Mouse (Mus musculus): ENCODE measurements around the gene Mcm2. TPM values are rescaled to one million over a fixed set of nuclear protein-coding genes. Genes with fewer than 3 reads are reported as not detected.
A peak's percentile ranks its signal among the peaks of the same experiment; 100 is the strongest.

Mcm2 gene
- total RNA-seq, 2 experiments from 2014 or later: 5.5 to 6.6 TPM

- peak; percentile 89 to 96 for DNase-seq (ENCODE audit: extremely low spot score in 1 of 2, low spot score in 1 of 2)
These were observed 29.0 kb upstream of the Mcm2 start for GRCm38 (mm10) chr6:88927595-88927994.

GRCm38 (mm10) chr6:88926870-88927269 is 28.3 kb upstream of the Mcm2 start:
- DNase-seq (ENCODE audit: extremely low spot score in 1 of 2, low spot score in 1 of 2): no peak

GRCm38 (mm10) chr6:88925640-88926205 is 27.1 kb upstream of the Mcm2 start:
- DNase-seq (ENCODE audit: extremely low spot score in 1 of 2, low spot score in 1 of 2): no peak

GRCm38 (mm10) chr6:88924502-88925275 is 26.1 kb upstream of the Mcm2 start:
- DNase-seq (ENCODE audit: extremely low spot score in 1 of 2, low spot score in 1 of 2): no peak

GRCm38 (mm10) chr6:88918802-88919201 is 20.2 kb upstream of the Mcm2 start:
- no peak for DNase-seq (ENCODE audit: extremely low spot score in 1 of 2, low spot score in 1 of 2)

- DNase-seq (ENCODE audit: extremely low spot score in 1 of 2, low spot score in 1 of 2): peak in 1 of 2 experiments; percentile 47
These were observed 17.6 kb upstream of the Mcm2 start for GRCm38 (mm10) chr6:88916153-88916552.

GRCm38 (mm10) chr6:88915510-88915909 is 16.9 kb upstream of the Mcm2 start:
- DNase-seq (ENCODE audit: extremely low spot score in 1 of 2, low spot score in 1 of 2): no peak

- no peak for DNase-seq (ENCODE audit: extremely low spot score in 1 of 2, low spot score in 1 of 2)
These were observed 16.2 kb upstream of the Mcm2 start for GRCm38 (mm10) chr6:88914799-88915198.

- no peak for DNase-seq (ENCODE audit: extremely low spot score in 1 of 2, low spot score in 1 of 2)
These were observed 14.9 kb upstream of the Mcm2 start for GRCm38 (mm10) chr6:88913440-88913839.

GRCm38 (mm10) chr6:88913022-88913421 is 14.4 kb upstream of the Mcm2 start:
- no peak for DNase-seq (ENCODE audit: extremely low spot score in 1 of 2, low spot score in 1 of 2)

- no peak for DNase-seq (ENCODE audit: extremely low spot score in 1 of 2, low spot score in 1 of 2)
These were observed 10.6 kb upstream of the Mcm2 start for GRCm38 (mm10) chr6:88909151-88909550.

- no peak for DNase-seq (ENCODE audit: extremely low spot score in 1 of 2, low spot score in 1 of 2)
These were observed 8.0 kb upstream of the Mcm2 start for GRCm38 (mm10) chr6:88906369-88907108.

GRCm38 (mm10) chr6:88905042-88905441 is 6.5 kb upstream of the Mcm2 start:
- no peak for DNase-seq (ENCODE audit: extremely low spot score in 1 of 2, low spot score in 1 of 2)

GRCm38 (mm10) chr6:88904456-88904974 is 5.9 kb upstream of the Mcm2 start:
- no peak for DNase-seq (ENCODE audit: extremely low spot score in 1 of 2, low spot score in 1 of 2)

GRCm38 (mm10) chr6:88903708-88904107 is 5.1 kb upstream of the Mcm2 start:
- no peak for DNase-seq (ENCODE audit: extremely low spot score in 1 of 2, low spot score in 1 of 2)

- DNase-seq (ENCODE audit: extremely low spot score in 1 of 2, low spot score in 1 of 2): peak; percentile 78 to 83
These were observed 3.6 kb upstream of the Mcm2 start, which contains the start of gene Tpra1 for GRCm38 (mm10) chr6:88901947-88902820. Gene Tpra1 (plus strand): TSS chr6:88902251.

GRCm38 (mm10) chr6:88901471-88901870 is 2.9 kb upstream of the Mcm2 start:
- no peak for DNase-seq (ENCODE audit: extremely low spot score in 1 of 2, low spot score in 1 of 2)

GRCm38 (mm10) chr6:88899628-88900027 is 1.0 kb upstream of the Mcm2 start:
- no peak for DNase-seq (ENCODE audit: extremely low spot score in 1 of 2, low spot score in 1 of 2)

- no peak for DNase-seq (ENCODE audit: extremely low spot score in 1 of 2, low spot score in 1 of 2)
These were observed 506 bp upstream of the Mcm2 start for GRCm38 (mm10) chr6:88899086-88899485.

- DNase-seq (ENCODE audit: extremely low spot score in 1 of 2, low spot score in 1 of 2): no peak
These were observed 1.3 kb downstream of the Mcm2 start for GRCm38 (mm10) chr6:88897246-88897645.

Data from layer of hippocampus, postnatal 25 days (tissue).